Mouse (Mus musculus): ENCODE data around the gene Luzp4. TPM values are rescaled to one million over a fixed set of nuclear protein-coding genes. Genes with fewer than 3 reads are reported as not detected.

Luzp4 gene
- polyA plus RNA-seq (2012; rRNA removed; ENCODE audit: low replicate concordance) = not detected in 2 replicates

GRCm38 (mm10) chrX:148857340-148857739, at the start of gene Luzp4:
Gene Luzp4, plus strand, starts transcription at chrX:148857640.

Other genes starting within 250 kb of the Luzp4 start
- not detected in 2 replicates for gene Gm8334, start 242.5 kb upstream of the Luzp4 start, polyA plus RNA-seq (2012; rRNA removed; ENCODE audit: low replicate concordance)
- gene Gm15127, start 194.0 kb upstream of the Luzp4 start, polyA plus RNA-seq (2012; rRNA removed; ENCODE audit: low replicate concordance) = not detected in 2 replicates
- gene Ott, start 216.6 kb downstream of the Luzp4 start, polyA plus RNA-seq (2012; rRNA removed; ENCODE audit: low replicate concordance) = not detected in 2 replicates